Mouse (Mus musculus): ENCODE measurements around the gene H2afy.

GRCm38 (mm10) chr13:56088602-56089001 lies 47.6 kb downstream of the H2afy start:
- TF ChIP-seq EP300 (IDR thresholded peaks at IDR 0.05; ENCODE audit: insufficient read depth, low read depth, low read length): no peak
- TF ChIP-seq CTCF (IDR thresholded peaks at IDR 0.05; ENCODE audit: low read depth, low read length): no peak
